Mouse (Mus musculus): ENCODE measurements at regions not wholly inside any gene's neighbourhood (a gene's known extent, or its start where the extent isn't known, plus 50 kb on each side); places are given as distances from the start of the nearest gene placed in this dataset.

DNA sequence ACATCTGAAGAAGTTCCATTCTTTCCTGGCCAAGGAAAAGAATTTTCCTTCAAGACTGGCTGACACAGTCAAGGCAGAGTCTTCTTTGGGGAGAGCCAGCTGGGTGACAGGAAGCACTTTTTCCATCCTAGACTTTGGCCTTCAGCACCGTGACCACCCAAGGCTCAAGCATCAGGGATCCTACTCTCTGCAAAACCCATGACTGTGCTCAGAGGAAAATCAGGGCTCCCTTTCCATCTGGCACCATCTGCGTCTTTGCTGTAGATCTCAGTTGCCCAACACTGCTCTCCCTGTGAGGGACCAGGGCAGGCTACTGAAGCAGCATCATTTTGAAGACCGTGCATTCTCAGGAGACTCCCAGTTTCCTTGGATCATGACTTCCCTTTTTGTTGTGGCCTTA is 51.1 kb upstream of the 1700012B07Rik start:
- DNase-seq: peak in 1 of 2 experiments; percentile 21
